Mouse (Mus musculus): ENCODE results near the gene Nr2f1.

Nr2f1 gene

GRCm38 (mm10) chr13:78179312-78180097, 20.1 kb downstream of the Nr2f1 start:
- no peak for DNase-seq (ENCODE audit: extremely low read depth, low read depth)

DNA sequence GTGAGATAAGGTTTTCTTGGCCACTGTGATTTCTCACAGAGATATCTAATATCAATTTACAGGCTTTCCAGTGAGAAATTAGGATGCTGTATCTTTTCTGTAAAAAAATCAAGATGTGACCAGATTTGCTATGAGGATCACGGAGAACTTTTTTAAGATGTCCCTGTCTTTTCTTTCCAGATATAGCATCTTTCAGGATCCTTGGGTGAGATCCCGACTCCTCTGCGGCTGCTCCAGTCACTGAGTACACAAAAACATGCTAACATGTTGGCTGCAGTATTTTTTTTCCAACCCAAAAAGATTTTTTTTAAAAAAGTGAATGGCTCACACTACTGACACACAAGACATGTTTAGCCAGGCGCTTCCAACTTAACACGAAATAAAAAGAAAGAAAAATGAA, 20.8 kb downstream of the Nr2f1 start:
- no peak for DNase-seq (ENCODE audit: extremely low read depth, low read depth)

- DNase-seq (ENCODE audit: extremely low read depth, low read depth), result no peak
These were observed 21.5 kb downstream of the Nr2f1 start for GRCm38 (mm10) chr13:78178021-78178420.

DNA sequence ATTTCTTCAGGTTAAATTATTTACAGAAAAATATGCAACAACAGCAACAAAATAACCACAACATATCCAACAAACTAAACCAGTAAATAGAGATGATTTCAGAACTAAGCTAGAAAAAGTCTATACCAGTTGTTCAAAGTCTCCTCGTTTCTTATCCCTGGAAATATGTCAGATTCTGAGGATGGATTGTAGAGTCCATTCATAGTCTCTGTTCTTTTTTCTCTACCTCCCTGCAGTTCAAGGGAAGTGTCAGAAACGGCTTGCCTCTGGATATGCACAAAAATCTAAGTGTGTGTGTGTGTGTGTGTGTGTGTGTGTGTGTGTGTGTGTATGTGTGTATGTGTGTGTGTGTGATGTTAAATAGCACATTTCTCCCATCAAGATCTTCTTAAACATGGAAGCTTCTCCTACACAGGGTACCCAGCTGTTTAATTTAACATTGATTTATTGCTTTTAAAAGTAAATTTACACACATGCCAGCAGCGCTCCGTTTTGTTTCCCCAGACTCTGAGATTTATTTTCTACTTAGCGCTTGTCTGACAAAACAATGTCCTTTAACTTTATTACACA, 22.1 kb downstream of the Nr2f1 start:
- DNase-seq (ENCODE audit: extremely low read depth, low read depth), result no peak

DNA sequence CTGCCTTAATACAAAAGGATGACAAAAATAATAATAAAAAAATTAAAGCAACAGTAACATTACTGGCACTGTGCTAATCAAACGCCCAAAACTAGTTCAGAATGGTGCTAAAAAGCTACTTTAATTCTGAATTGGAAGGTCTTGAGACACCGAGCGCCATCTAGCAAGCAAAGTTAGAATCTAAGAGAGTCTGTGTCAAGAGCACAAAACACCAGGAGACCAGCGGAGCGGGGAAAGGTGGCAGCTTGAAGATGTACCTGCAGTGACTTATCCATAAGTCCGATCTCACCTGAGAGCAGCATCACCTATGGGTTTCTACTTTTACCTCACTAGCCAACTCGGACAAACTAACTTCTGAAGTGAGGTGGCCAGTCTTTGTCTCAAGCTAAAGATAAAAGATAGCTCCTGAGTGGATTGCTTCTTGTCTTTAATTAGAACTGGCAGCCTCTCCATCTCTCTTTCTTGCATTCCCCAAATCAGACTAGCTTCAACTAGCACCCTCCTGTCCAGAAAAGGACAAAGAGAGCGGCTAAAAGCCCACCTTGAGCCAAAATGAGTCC, 23.7 kb downstream of the Nr2f1 start:
- DNase-seq (ENCODE audit: extremely low read depth, low read depth), result no peak

GRCm38 (mm10) chr13:78174891-78175290, 24.7 kb downstream of the Nr2f1 start:
- DNase-seq (ENCODE audit: extremely low read depth, low read depth), result no peak

- no peak for DNase-seq (ENCODE audit: extremely low read depth, low read depth)
These were observed 25.4 kb downstream of the Nr2f1 start for GRCm38 (mm10) chr13:78174191-78174590.

GRCm38 (mm10) chr13:78172861-78173260, 26.7 kb downstream of the Nr2f1 start:
- DNase-seq (ENCODE audit: extremely low read depth, low read depth), result no peak

DNA sequence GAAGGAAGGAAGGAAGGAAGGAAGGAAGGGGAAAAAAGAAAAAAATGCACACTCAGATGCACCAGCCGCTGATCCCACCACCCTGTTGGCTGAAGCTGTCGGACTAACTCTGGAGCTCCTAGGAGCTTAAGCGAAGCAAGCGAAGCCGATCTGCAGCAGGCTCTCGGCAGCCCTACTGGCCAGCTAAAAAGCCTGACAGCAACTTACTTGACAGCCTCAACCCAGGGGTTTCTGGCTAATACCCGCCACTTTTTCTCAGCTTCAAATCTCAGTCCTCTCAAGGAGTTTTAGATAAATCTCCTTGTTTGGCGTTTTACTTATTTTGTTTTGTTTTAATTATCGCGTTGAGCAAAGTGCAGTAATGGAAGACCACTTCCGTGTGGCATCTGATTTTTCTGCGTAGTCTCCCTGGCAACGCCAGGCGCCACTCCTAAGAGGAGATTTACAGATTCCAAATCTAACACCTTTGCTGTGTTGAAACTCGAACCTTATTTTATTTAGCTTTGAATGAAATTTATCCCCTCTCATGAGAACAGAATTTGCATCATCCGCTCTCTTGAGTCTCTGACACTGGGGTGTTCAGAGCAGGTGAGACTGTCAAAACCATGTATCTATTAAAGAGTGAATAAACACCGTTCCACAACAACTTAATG, 27.4 kb downstream of the Nr2f1 start:
- DNase-seq (ENCODE audit: extremely low read depth, low read depth), result no peak

DNA sequence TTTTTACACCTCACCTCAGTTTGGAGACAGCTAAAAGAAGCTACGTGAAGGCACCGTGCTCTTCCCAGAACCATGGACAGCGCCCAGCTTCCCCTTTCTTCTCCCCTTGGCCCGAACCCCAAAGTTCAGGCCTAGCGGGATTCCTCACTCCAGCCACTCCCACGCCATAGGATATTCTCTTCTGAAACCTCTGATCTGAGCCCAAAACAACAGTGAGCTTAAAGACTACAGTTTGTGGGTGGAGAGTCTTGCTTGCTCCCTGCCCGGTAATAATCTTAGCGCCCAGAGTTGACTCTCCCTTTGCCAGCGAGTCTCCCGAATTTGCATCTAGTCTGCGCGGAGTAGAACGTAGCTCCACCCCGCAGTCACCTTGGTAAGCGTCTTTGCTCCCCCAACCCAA, 28.2 kb downstream of the Nr2f1 start:
- no peak for DNase-seq (ENCODE audit: extremely low read depth, low read depth)

- no peak for DNase-seq (ENCODE audit: extremely low read depth, low read depth)
These were observed 31.4 kb downstream of the Nr2f1 start for GRCm38 (mm10) chr13:78168166-78168565.

GRCm38 (mm10) chr13:78164941-78165340, 34.6 kb downstream of the Nr2f1 start:
- no peak for DNase-seq (ENCODE audit: extremely low read depth, low read depth)

- peak; percentile 49 for DNase-seq (ENCODE audit: extremely low read depth, low read depth)
These were observed 36.2 kb downstream of the Nr2f1 start for GRCm38 (mm10) chr13:78163087-78163958.

GRCm38 (mm10) chr13:78162149-78162548, 37.4 kb downstream of the Nr2f1 start:
- DNase-seq (ENCODE audit: extremely low read depth, low read depth), result no peak

GRCm38 (mm10) chr13:78157465-78157864, 42.1 kb downstream of the Nr2f1 start:
- DNase-seq (ENCODE audit: extremely low read depth, low read depth), result no peak
